Mouse (Mus musculus): Measurements from ENCODE around the gene Abcb4. TPM values are rescaled to one million over a fixed set of nuclear protein-coding genes. Genes with fewer than 3 reads are reported as not detected.
"Not testable (repeated sequence)": the region's sequence is repeated elsewhere in the genome, so short reads cannot be mapped to it uniquely, and the experiment has no call there.

Gene Abcb4
- polyA plus RNA-seq (2012; rRNA removed): 0.15 and 0.24 TPM in 2 replicates

GRCm38 (mm10) chr5:8893300-8894103 is at the start of gene Abcb4:
Gene Abcb4, plus strand, starts transcription at chr5:8893717.
- DNase-seq (ENCODE audit: low read depth): no peak

- not testable (repeated sequence) for DNase-seq (ENCODE audit: low read depth)
Observed at GRCm38 (mm10) chr5:8848607-8849575, 44.6 kb upstream of the Abcb4 start.

GRCm38 (mm10) chr5:8850851-8851250 is 42.7 kb upstream of the Abcb4 start:
- DNase-seq (ENCODE audit: low read depth): no peak

GRCm38 (mm10) chr5:8857201-8857600 is 36.3 kb upstream of the Abcb4 start:
- no peak for DNase-seq (ENCODE audit: low read depth)

GRCm38 (mm10) chr5:8861811-8862210 is 31.7 kb upstream of the Abcb4 start:
- no peak for DNase-seq (ENCODE audit: low read depth)

GRCm38 (mm10) chr5:8863580-8864337 is 29.8 kb upstream of the Abcb4 start:
- DNase-seq (ENCODE audit: low read depth): no peak

- not testable (repeated sequence) for DNase-seq (ENCODE audit: low read depth)
Observed at GRCm38 (mm10) chr5:8865630-8866029, 27.9 kb upstream of the Abcb4 start.

GRCm38 (mm10) chr5:8866366-8866765 is 27.2 kb upstream of the Abcb4 start:
- DNase-seq (ENCODE audit: low read depth): no peak

- no peak for DNase-seq (ENCODE audit: low read depth)
Observed at GRCm38 (mm10) chr5:8868019-8868418, 25.5 kb upstream of the Abcb4 start.

GRCm38 (mm10) chr5:8872979-8873915 is 20.3 kb upstream of the Abcb4 start:
- no peak for DNase-seq (ENCODE audit: low read depth)

GRCm38 (mm10) chr5:8877086-8877485 is 16.4 kb upstream of the Abcb4 start:
- DNase-seq (ENCODE audit: low read depth): no peak

- no peak for DNase-seq (ENCODE audit: low read depth)
Observed at GRCm38 (mm10) chr5:8877800-8878199, 15.7 kb upstream of the Abcb4 start.

- DNase-seq (ENCODE audit: low read depth): no peak
Observed at GRCm38 (mm10) chr5:8885837-8886236, 7.7 kb upstream of the Abcb4 start.

- no peak for DNase-seq (ENCODE audit: low read depth)
Observed at GRCm38 (mm10) chr5:8894104-8894425, 548 bp downstream of the Abcb4 start.

- DNase-seq (ENCODE audit: low read depth): no peak
Observed at GRCm38 (mm10) chr5:8894641-8895490, 1.3 kb downstream of the Abcb4 start.

GRCm38 (mm10) chr5:8896198-8896597 is 2.7 kb downstream of the Abcb4 start:
- DNase-seq (ENCODE audit: low read depth): no peak

GRCm38 (mm10) chr5:8898246-8898645 is 4.7 kb downstream of the Abcb4 start:
- no peak for DNase-seq (ENCODE audit: low read depth)

- no peak for DNase-seq (ENCODE audit: low read depth)
Observed at GRCm38 (mm10) chr5:8901001-8901400, 7.5 kb downstream of the Abcb4 start.

GRCm38 (mm10) chr5:8902141-8902817 is 8.8 kb downstream of the Abcb4 start:
- no peak for DNase-seq (ENCODE audit: low read depth)
